Mouse (Mus musculus) 3T3-L1 (cell line): Measurements from ENCODE around the gene Qk.
A peak's percentile ranks its signal among the peaks of the same experiment; 100 is the strongest.

ENCODE experiments used
- DNase-seq: peaks from one replicate; pipeline ENCODE4 v3.0.0-alpha.2; 2015; ENCODE audit warnings: low read depth, low spot score

The Qk gene

GRCm38 (mm10) chr17:10326596-10327045 is 7.0 kb upstream of the Qk start:
- DNase-seq = peak; percentile 85

- no peak for DNase-seq
These were observed 6.3 kb upstream of the Qk start for GRCm38 (mm10) chr17:10325921-10326320.

- DNase-seq = no peak
These were observed 2.1 kb upstream of the Qk start for GRCm38 (mm10) chr17:10321754-10322153.

DNA sequence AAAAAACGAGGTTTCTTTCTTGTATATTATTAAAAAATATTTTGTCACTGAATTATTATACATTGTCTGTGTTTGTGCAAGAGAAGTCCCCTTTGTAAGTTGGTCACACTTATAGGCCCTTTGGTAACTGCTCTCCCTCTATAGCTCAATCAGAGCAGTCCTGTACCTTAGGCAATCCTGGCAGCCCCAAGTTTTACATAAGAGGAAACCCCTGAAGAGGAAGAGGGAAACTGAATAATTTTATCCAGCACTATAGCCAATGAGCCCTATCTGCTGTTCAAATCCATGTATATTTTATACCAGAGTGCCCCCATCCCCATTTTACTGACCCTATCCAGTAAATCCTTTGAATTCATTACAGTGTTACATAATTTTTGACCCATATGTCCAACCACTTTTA is 1.4 kb upstream of the Qk start:
- DNase-seq = no peak

DNA sequence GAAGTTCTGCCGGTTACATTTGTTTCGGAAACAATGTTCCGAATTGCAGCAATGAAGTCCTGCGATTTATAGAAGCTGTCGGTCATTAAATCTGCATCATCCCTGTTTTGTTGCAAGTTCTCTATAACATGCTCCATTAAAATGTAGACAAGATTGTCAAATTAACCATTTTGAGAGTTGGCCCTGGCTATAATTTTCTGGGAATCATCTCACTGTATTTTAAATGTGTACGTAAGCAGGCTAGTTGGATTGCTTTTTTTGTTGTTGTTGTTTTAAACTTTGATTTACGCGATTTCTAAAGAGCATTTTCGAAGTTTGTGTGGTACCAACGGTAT is 769 bp upstream of the Qk start:
- peak; percentile 65 for DNase-seq

DNA sequence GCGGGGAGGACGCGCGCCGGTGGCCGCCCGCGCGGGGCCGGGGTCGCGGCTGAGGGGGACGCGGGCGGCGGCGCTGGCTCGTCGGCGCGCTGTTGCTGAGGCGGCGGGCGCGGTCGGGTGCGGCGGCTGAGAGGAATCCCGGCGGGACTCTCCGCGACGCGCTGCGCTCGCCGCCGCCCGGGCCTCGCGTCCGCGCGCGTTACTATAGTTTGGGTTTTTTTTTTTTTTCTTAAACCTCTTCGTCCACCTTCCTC is 296 bp downstream of the Qk start:
- no peak for DNase-seq

DNA sequence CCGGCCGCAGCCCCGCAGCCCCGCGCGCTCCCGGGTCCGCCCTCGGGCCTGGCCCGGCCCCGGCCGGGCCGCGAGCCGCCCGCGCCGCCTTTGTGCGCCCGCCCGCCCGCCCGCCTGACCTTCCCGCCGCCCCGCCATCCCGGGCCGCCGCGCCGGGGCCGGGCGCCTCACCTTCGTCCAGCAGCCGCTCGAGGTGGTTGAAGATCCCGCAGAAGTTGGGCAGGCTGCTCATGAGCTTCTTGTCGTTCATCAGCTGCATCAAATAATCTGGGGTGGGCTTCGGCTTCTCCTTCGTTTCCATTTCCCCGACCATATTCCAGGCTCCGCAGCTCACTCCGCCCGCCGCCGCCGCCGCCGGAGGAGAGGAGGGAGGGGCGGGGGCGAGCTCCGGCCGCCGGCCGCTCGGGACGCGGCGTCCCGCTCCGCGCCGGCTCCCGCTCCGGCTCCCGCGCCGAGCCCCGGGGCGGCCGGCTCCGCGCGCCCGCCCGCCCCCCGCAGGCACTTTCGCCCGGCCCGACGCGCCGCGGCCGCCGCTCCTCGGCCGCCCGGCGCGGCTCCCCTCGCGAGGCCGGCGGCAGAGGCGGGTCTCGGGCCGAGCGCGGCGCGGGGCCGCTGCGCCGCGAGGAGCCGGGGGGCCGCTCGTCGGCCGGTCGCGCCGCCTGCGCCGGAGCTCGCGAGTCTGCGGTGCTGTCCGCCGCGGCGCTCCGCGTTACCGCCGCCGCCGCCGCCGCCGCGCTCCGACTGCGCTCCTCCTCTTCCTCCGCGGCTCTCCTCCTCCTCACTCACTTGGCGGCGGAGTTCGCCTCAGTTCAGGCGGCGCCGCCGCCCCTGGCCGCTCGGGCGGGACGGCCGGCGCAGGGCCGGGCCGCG is 858 bp downstream of the Qk start:
- peak; percentile 55 for DNase-seq

DNA sequence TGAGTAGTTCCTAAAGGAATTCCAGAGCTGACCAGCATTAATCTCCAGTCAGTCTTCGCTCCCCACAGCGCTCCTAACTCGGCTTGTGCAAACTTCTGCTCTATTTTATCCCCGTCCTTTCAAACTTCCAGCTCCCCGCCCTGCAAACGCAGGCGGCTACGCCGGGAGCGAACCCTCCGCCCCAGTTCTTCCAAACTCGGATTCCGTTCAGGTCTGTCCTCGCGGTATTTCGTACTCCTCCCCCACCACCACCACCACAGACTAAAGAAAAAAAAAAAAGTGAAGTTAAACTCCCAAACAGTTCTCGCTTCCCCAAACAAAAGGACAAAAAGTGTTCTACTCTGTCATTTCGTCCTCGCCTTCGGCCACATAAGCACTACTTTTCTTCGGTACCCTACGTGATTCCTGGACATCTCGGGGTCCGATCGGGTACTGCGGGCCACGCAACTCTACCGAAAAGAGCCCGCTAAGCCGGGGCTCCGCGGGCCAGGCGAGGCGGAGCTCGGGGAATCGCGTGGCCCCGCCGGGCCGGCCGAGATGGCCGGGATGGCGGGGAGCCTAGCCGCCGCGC is 1.6 kb downstream of the Qk start:
- DNase-seq = peak; percentile 91

DNA sequence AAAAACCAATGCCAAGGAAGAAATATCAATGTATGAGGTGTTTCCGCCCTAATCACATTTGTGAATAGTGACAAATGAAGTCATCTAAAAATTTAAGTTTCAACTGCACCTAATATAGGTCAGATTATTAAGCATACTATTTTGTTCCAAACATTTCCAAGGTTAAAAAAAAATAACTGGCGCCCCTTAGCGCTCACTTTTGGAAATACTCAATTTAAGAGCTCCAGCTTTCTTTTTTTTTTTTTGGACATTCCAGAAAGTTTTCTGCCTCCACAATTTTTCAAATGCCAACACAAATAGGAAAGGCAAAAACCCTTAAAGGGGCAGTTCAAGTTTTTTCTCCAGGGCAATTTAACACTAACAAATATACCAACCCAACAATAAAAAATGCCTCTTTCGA is 2.5 kb downstream of the Qk start:
- DNase-seq = peak; percentile 94

- peak; percentile 44 for DNase-seq
These were observed 3.2 kb downstream of the Qk start for GRCm38 (mm10) chr17:10316446-10316845.

DNA sequence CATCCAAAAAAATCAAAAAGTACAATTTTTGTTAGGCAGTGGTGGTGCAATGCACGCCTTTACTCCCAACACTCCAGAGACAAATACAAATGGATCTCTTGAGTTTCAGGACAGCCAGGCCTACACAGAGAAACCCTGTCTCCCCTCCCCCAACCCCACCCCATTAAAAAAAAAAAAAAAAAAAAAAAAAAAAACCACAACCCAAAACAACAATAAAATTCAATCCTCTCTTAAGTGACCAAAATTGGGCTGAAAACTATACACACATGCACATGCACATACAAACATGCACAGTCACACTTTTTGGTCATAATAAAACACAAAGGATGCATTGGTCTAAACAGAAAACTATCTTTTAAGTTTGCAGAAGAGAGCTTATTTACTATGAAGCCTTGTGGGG is 9.6 kb downstream of the Qk start:
- no peak for DNase-seq

DNA sequence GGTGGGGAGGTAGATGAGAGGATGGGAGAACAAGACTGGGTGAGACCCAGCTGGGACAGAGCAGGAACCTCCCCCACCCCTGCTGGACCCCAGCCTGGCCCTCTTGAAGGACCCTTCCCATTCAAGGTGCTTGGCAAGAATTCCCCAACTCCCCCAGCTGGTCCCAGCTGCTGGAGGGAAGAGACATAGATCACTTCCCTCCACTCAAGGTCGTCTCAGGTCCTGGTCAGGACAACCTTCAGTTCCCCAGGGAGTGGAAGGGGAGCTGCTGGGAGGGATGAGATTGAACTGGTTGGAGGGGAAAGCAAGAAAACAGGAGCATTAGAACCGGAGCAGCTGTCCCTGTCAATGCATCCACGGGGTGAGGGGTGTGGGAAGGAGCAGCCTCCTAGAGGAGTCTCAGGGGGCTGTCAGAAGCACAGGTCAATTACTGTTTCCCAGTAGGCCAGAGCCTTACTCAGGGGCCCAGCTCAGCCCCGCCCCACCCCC is 10.5 kb downstream of the Qk start:
- no peak for DNase-seq

GRCm38 (mm10) chr17:10306424-10306823 is 13.2 kb downstream of the Qk start:
- DNase-seq = no peak

- no peak for DNase-seq
These were observed 15.7 kb downstream of the Qk start for GRCm38 (mm10) chr17:10304001-10304400.

- peak; percentile 54 for DNase-seq
These were observed 18.5 kb downstream of the Qk start for GRCm38 (mm10) chr17:10300968-10301795.

GRCm38 (mm10) chr17:10299396-10299795 is 20.3 kb downstream of the Qk start:
- DNase-seq = no peak

DNA sequence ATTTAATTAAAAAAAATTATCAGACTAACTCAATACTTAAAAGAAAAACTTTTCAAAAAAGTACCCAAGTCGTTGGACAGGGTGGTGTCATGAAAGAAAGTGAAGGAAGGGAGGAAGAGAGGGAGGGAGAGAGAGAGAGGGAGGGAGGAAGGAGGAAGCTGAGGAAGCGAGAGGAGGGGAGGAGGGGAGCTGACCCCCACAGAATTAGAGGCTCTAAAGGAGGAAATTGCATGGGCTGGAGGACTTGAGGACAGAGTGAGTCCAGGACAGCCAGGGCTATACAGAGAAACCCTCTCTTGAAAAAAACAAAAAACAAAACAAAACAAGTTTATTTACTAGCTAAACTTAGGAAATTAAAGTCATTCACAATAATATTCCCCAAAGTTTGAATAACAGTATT is 27.1 kb downstream of the Qk start:
- no peak for DNase-seq

- DNase-seq = no peak
These were observed 34.9 kb downstream of the Qk start for GRCm38 (mm10) chr17:10284772-10285171.

DNA sequence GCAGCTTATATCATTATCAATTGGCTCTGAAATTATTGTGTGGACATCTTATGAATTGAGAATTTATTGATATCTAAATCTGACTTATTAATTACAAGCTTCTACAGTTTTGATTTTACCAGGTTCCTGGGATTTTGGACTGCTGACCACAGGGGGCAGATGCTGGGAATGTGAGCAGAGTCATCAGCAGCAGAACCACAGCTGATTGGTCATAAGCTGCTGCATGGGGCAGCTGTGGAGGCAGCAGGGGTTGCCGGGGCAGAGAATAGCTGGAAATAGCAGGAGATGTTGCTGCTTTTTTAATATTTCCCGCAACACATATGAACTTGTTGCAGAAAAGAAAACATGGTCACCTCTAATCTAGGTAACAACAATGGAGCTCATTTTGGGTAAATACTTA is 40.1 kb downstream of the Qk start:
- no peak for DNase-seq

DNA sequence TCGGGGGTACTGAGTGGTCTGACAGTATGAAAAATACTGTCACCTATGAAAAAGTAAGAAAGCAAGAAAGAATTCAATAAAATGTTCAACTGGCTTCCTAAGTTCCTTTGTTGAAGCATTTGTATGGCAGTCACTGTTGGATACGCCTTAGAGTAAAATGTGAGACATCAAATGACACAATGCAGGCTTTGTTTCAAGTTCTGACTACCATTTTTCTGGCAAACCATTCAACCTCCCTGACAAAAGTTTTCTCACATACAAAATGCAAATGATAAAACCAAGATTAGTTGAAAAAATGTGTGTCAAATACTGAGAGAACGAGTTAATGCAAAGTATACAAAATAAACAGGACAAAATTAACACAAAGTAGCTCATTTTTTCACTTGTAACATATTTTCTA is 50.1 kb downstream of the Qk start:
- DNase-seq = peak; percentile 31

DNA sequence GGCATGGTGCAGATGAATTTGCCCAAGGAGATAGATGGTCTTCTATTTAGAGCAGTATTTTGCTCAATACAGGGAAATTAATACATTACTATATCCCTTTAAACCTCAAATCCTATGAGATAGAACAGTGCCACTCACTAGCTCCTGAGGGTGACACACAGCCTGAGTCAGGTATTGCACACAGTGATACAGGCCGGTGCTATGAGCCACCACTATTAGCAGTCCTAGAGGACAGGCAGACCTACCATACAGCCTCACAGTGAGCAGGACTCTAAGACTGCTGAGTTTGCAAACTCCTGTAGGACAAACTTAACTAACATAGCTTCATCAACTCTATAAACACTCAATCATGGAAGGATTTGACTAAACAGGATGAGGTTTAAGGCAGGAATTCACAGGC is 51.2 kb downstream of the Qk start:
- DNase-seq = peak; percentile 23

DNA sequence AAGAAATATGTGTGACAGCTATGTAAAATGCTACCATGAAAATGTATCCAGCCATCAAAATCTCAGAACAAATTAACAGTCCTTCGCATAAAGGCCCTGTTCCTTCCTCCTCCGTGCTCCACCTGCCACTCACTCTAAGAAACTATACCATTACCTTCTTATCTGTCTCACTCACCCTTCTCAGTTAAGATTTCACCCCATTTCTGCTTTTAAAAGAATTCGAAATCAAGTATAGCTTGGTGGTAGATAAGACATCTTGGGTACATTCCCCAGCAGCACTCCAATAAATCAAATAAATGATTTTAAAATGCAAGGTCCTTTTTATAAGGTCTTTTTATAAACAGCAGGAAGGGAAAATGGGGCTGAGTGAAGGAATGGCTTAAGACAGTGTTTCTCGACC is 53.4 kb downstream of the Qk start:
- DNase-seq = no peak
